Mouse (Mus musculus): ENCODE measurements around the gene D430041D05Rik.
"Not testable (repeated sequence)": the region's sequence is repeated elsewhere in the genome, so short reads cannot be mapped to it uniquely, and the experiment has no call there.

The D430041D05Rik gene

DNA sequence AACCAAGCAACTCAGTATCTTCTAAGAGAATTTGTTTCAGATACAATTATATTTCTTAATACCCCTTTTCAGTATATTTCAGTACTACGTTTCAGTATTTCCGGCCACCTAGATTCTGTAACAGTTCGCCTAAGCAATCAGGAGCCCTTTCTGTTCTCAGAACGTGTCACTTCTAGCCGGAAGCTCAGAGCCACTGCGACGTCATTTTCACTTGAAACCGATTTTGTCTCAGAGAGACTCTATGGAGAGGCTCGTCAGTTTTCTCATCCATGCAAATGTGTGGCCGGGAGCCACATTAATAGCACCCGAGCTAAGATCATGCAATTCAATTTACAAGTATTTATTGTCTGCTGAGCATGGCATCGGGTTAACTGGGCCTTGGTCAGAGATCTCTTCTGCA is 266.8 kb downstream of the D430041D05Rik start:
- DNase-seq, result no peak

DNA sequence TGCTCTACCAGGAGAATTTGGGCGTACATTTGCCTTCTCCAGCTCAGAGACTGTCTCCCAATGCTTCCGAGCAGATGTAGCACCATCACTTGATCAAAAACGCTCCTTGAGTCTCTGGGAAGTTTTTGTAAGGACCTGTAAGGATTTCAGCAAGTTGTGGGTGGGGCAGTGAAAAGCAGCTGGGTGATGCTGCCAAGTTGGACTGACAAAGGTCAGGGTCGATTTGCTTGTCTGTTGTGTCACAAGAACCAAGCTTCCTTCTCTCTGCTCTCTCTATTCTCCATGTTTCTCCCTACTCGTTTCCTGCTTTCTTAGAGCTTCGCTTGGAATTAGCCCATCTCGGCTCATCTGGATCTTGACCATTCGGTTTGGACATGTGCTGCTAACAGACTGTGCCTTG is 268.7 kb downstream of the D430041D05Rik start:
- no peak for DNase-seq

DNA sequence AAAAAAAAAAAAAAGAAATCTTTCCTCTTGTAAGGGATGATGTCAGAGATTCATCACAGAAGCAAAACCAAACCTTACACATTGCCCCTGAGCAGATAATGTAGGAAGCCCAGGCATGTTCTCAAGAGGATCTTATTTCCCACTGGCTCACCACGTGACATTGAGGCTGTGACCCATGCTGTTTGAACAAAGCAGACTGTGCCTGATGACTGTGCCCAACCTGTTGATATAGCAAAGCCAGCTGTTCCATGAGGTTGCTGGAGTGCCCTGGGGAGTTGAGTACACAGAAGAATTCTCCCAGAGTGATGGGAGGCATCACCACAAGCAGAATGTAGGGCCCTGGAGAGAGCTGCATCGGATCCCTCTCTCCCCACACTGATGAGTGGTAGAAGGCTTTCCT is 274.9 kb downstream of the D430041D05Rik start:
- DNase-seq, result no peak

DNA sequence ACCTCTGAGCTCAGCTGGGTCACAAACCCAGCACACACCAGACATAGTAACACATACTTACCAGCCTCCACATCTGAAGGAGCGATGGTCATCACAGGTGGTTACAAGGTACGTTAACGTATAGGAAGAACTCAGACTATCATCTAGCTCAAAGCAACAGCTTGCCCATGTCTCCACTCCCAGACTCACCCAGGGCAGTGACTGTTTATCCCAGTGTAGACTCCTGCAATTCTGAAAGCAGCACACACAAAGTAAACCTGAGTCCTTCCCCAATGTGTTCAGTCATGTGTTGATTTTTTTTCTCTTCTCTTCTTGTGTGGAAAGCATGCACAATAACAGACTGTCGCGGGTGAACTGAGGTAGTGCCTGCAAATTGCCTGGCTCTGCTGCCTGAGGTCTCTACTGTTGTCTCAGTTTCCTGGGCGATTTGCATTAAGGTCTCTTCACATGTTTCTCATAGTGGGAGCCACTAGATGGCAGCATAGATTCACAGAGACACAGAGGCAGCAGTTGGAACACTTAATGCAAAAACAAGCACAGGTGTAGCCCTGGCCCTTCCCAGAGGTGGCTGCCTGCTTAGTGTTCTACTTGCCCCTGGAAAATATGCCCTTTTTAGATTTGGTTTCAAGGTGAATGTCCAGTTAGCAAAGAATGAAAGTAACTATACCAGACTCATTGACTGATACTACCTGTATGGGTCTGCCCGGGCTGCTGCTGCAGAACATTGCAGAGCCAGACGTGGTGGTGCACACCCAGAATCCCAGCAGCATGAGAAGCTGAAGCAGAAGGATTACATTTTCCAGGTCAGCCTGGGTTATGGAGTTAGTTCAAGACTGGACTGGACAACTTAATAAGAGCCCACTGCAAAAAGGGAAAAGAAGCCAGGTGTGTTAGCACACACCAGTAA is 276.4 kb downstream of the D430041D05Rik start:
- peak; percentile 65 for DNase-seq

DNA sequence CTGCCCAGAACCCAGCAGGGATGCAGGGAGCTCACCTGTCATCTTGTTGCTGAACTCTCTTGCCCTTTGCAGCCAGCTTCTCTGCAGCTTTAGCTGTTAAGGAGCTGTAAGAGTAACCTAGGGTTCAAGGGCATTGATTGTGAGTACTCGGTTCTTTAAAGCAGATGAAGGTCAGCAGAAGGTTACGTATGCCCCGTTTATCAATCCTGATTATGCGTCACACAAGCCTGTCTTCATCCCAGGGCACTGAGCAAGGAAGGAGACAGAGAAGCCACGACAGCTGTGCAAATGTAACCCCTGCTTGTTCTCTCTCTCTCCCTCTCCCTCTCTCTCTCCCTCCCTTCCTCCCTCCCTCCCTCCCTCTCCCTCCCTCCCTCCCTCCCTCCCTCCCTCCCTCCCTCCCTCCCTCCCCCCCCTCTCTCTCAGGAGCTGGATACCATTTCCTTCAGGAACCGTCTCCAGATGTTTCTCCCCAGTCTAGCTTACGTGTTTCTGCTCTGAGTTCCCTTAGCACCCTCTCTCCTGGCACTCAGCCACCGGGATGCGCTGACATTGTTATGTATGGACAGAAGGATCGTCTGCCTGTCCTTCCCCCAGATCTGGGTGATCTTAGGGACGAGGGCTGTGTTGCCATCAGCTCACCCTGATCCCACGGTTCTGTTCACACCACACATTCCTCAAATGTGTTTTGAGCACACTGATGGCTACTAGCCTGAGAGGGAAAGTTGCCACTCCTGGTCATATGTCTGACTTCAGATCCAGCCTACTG is 277.6 kb downstream of the D430041D05Rik start:
- no peak for DNase-seq

DNA sequence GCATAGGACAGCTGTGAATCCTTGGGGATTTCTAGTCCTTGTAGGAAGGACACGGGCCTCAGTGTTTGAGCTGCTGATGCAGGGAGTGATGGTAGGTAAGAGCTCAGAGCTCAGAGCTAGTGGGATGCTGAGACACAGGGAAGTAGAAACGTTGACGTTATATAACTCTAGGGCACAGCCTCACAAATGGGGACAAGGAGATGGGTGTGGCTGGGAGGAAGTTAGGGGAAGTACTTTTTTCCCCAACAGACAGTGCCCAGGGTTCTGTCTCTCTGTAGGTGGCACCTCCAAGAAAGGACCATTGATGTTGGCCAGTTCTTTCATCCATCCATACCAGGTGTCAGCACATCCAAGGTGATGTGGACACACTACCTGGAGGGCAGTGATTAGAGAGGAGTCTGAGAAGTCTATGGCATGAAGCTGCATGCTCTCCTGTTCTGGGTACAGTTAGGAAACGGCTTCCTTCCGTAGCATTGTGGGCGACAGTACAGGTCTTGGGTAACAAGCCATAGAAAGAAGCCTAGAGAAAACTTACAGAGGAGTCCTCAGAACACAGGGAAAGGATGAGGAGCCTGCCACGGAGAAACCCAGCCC is 278.4 kb downstream of the D430041D05Rik start:
- no peak for DNase-seq

DNA sequence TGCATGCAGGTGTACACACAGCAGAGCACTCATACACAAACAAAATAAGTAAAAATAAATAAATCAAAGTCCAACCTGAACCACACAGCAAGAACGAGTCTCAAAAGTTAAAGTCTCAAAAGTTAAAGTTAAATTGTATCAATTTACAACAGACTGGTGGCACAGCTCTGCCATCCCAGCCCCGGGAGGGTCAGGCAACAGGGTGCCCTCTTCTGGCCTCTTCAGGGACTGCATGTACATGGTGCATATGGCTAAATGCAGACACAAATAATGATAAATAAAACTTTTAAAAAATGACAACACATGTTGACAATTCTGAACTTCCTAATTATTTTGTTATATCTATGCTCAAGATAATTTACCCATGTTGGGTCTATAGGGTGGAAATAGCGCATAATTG is 279.8 kb downstream of the D430041D05Rik start:
- DNase-seq, result peak; percentile 57

DNA sequence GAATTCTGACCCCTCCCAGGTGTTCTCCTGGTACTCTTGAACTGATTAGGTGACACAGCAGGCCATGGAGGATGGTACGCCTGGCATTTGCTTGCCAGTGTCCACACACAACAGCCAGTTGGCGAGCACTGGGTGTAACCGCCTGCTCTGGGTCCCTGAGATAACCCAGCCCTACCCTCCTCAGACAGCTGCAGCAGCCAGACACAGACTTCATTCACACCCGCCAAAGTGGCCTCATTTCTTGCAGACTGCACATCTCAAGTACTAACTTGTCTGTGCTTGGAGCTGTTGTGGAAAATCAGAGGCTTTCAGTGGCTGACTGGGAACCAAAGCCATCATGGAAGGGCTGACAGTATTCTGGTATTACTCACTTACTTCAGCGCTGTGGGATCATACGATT is 280.6 kb downstream of the D430041D05Rik start:
- no peak for DNase-seq

DNA sequence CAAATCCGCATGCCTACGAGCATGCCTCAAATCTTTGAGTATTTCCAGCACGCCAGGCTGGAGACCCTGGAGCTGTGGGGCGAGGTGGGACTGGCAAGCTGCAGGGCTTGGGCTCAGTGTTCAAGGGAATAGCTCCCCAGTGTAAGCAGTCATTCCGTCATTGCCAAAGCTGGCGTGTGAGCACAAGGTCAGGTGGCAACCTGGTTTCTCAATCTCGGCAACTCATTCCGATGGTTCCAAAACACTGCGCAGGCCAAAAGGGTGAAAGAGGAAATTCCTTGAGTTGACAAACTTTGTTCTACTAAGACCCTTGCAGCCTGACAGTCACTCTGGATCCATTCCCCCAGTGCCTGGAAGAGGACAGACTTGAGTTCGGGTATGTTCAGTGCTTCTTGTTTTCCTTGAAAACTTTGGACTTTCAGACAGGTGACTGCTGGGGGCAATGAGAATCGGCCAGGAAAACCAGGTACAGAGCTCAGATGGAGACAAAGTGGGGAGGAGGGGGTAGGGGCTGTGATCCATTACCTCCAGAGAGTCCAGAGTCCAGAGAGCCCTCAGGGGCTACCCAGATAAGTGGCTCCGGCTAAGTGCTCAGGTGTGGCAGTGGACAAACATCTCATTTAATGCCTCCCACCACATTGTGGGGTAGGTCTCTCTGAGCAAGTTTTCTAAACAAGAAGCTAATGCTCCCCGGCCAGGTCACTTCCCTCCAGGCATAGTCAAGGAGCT is 281.8 kb downstream of the D430041D05Rik start:
- DNase-seq, result no peak

DNA sequence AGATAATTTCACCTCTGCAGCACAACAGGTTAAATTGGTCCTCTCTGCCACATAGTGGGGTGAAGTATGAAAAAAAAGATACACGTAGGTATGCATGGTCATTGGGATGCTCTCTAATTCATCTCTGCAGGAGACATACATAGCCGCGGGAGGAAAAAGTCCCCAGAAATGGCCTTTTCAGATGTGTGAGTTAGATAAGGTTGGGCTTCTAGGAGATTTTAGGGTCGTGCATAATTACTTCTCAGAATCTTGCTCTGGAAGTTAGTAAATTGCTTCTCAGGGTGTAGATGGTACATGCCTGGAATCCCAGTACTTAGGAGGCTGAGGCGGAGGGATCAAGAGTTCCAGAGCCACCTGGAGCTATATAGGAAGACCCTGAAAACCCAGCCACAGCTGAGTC is 286.7 kb downstream of the D430041D05Rik start:
- DNase-seq, result no peak

DNA sequence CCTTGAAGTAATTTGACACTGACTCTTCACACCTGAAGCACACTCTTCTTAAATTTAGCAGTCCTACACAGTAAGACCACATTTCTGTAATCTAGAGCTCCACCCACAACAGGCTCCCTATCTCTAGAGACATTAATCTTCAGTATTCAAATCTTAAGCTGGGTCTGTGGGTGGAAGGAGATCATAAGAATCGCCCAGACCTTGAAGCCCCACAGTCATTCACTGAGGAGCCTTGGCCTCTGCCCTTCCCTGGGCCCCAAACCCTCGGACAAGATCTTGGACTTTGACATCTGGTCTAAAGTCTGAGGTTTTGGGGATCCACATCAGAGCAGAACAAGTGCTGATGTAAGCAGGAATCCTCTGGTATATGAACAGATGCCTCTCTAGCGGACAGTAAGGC is 287.3 kb downstream of the D430041D05Rik start:
- no peak for DNase-seq

DNA sequence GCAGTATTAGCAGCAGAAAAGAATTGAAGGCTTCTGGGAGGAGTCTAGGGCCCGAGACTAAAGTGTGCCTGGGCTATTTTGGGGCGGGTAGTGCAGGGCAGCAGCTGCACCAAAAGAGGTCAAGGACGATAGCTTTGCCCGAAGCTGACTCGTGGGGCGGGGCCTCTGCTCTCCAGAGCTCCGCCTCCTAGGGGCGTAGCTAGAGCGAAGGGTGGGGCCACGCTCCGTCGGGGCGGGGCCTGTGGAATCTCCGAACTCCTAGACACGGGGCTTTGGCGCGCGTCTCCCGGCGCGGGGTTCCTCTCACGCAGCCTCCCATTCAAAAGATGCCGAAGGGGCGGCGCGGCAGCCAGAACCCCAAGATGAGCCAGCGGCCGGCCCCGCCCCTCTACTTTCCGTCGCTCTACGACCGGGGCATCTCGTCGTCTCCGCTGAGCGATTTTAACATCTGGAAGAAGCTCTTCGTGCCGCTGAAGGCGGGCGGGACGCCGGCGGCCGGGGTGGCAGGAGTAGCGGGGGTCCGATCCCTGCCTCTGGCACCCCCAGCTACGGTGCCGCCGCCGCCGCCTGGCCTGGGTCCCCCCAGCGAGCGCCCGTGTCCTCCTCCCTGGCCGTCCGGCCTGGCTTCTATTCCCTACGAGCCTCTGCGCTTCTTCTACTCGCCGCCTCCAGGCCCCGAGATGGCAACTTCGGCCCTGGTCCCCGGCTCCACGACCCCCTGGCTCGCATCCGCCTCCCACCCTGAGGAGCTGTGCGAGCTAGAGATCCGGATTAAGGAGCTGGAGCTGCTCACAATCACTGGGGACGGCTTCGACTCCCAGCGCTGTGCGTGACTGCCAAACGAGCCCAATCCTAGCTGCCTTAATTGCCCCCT is 288.1 kb downstream of the D430041D05Rik start, which contains the start of gene A930018P22Rik:
Gene A930018P22Rik (plus strand): TSS at position 265 of the 874 bp plus-strand sequence.
- DNase-seq, result peak; percentile 87

DNA sequence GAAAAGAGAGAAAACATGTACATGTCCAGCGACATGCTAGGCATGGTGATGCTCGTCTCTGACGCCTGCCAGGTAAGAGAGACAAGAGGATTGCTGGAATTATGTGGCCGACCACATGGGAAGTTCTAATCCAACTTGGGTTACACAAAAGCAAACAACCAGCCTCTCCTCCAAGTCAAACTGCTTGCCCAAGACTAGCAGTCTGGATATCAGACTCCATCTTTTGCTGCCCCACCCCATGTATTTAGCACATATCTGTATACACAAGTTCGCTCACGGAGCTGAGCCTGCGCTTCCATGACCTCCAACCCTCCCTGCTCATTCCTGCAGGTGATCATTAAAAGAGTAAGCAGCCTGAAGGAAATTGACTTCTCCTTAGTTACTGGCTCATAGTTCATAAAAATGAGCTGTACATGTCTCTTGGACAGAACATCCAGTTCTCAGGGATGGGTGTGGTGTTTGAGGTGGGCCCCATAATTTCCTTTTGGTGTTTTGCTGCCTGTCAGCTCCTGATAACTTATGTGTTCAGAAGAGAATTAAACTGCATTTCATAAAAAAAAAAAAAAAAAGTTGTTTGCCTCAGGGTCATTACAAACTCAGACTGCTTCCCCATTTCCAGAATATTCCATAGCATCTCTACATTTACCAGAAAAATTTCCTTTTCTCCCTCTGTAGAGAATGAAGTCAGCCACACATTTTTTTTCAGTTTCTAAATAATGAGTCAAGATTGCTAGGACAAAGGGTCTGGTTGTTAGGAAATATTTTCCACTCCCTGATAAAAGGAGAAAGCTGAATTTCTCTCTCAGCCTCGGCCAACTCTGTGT is 288.9 kb downstream of the D430041D05Rik start:
- no peak for DNase-seq

DNA sequence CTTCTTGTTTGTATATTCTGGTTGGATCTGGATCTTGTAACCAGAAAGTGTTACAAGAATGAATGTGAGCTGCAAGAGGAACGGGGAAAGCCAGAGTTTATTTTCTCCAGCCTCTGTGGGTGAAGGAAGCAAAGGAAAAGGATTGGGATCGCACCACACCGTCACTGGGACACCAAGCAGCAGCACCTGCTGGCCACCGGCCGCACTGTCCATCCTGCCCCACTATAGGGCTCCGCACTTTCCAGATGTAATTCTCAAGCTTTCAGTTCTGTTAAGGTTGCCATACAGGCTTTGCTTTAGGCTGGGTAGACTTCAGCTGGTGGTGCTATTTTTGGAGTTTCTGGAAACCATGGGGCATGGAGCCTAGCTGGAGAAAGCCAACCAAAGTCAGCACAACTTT is 290.5 kb downstream of the D430041D05Rik start:
- no peak for DNase-seq

DNA sequence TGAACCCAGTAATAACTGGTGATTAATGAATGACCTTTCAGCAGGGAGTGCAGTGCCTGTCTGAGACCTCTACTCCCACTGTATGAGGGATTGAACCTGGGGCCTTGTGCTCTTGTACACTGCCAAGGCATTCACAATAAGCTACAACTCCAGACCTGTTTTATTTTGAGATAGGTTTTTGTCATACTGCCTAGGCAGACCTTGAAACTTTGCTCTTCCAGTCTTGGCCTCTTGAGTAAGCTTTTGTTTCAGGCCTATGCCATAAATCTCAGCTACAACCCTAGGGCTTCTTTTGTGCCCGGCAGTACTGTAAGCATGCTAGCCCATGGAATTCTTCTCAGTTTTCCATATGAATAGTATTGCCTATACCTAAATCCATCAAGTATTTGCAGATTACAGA is 291.7 kb downstream of the D430041D05Rik start:
- DNase-seq, result no peak

DNA sequence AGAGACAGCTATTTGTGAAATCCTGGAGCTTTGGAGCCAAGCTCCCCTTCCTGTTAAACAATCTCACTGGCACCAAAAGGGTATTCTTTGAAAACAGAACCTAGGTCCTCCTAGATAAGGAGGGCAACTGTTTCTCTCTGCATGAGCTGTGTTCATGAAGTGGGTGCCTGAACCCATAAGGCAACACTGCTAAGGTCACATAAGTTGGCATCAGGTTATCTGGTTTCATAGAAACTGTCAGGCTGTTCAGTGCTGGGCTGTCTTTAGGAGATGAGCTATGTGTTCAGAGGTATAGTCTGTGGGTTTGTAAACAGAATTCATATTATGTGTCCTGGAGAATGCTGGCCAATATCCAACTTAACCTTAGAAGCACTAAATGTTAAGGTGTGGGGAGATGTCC is 293.6 kb downstream of the D430041D05Rik start:
- not testable (repeated sequence) for DNase-seq

DNA sequence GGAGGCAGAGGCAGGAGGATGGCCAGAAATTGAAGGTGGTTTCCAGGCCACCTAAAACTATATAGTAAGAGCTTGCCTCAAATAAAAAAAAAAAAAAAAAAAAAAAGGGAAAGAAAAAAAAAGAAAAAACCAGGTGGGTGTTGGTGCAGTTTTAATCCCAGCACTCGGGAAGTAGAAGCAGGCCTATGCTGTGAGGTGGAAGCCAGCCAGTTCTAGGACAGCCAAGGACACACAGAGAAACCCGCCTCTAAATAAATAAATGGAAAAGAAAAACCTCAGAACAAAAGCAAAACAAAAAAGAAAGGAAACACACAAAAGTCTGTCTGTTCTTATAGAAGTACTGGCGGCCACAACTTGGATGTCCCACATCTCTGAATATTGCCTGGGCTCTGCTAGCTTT is 295.9 kb downstream of the D430041D05Rik start:
- no peak for DNase-seq

DNA sequence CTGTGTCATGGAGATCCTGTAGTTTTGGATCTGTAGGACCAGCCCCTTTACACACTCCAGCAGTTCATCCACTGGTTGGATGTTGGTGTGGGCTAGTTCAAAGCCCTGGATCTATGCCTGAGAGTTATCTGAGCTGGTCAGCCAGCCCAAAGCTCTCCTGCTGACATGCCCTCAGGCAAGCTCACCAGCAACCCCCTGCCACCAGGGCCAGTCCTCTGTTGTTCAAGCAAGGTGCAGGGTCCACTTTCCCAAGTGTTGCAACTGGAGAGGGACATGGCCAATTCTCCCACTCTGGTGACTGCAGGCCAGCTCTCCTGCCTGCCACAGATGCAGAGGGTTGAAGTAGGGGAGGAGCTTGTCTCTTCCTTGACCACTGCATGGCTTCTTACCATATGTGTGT is 297.2 kb downstream of the D430041D05Rik start:
- DNase-seq, result not testable (repeated sequence)

DNA sequence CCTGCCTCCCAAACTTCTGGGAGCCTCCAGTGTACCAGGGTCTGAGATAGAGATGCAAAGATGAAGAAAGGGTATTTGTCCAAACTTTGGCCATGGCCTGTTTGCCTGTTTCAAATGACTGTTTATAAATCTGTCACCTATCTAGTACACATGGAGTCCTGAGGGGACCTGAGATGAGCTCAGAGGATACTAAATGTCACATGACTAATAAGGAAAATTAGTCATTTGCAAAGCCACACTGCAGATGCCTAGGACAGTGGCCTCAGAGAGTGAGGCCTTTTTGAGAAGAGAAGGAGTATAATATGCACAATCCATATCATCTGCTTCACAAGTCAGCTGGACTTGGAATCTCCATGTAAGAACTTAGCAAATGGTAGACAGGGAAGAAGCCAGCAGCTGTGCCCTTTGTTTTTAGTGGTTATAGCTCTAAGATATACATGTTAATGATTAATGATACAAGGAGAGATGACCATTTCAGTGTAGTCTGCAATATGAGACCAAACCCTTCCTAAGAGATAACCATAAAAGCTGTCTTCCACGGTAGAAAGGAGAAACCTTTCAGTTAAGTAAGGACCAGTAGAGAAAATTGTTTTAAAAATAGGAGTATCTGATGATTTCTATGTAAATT is 299.5 kb downstream of the D430041D05Rik start:
- DNase-seq, result not testable (repeated sequence)

DNA sequence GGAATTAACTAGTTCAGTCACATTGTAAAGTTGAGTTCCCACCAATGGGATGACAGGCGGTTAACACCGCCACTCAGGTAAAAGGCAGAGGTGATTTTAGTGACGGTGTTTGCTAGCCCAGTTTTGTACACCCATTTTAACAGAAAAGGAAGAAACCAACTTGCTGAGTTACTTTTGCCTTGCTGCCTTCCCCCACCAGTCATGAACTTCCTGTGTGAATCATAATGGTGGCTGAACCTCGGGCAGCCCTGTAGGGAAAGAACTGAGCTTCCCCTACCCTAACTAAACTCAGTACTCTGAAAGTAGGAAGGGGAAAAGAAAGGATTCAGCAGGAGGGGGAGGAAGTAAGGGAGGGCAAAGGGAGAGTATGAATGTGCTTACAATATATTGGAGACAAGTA is 300.8 kb downstream of the D430041D05Rik start:
- DNase-seq, result no peak

All from thymus, postnatal 25 days (tissue).